Mouse (Mus musculus) heart, embryonic 12.5 days (tissue): Measurements from ENCODE around the gene Ugt1a8. TPM values are rescaled to one million over a fixed set of nuclear protein-coding genes. Genes with fewer than 3 reads are reported as not detected.
"Not testable (repeated sequence)": the region's sequence is repeated elsewhere in the genome, so short reads cannot be mapped to it uniquely, and the experiment has no call there.

Experiments used
- ATAC-seq: fragments of 200-750 bp; cut with Nextera tagmentation; 2 replicates; pipeline ENCODE4 v1.8.0; 2017; ENCODE audit warnings: moderate TSS enrichment, moderate library complexity; ENCODE audit not compliant: insufficient number of reproducible peaks, low FRiP score
- H3K27ac ChIP-seq: fragments of 300-500 bp; sonication (generic); 2 replicates; pipeline ENCODE4 v1.5.1; 2016; ENCODE audit warnings: mild to moderate bottlenecking, moderate library complexity; ENCODE audit not compliant: poor library complexity, severe bottlenecking
- H3K27me3 ChIP-seq: fragments of 300-500 bp; sonication (generic); replicated peaks from 2 replicates; pipeline ENCODE4 v1.6.1; 2016; ENCODE audit warnings: mild to moderate bottlenecking, moderate library complexity
- H3K36me3 ChIP-seq: fragments of 300-500 bp; sonication (generic); 2 replicates; pipeline ENCODE4 v1.6.1; 2016; ENCODE audit warnings: mild to moderate bottlenecking, moderate library complexity
- H3K4me1 ChIP-seq: fragments of 300-500 bp; sonication (generic); replicated peaks from 2 replicates; pipeline ENCODE4 v1.6.1; 2016; ENCODE audit warnings: mild to moderate bottlenecking
- H3K4me2 ChIP-seq: fragments of 300-500 bp; sonication (generic); 2 replicates; pipeline ENCODE4 v1.6.1; 2016; ENCODE audit warnings: mild to moderate bottlenecking, moderate library complexity
- H3K4me3 ChIP-seq: fragments of 300-500 bp; sonication (generic); 2 replicates; pipeline ENCODE4 v1.5.1; 2016; ENCODE audit warnings: mild to moderate bottlenecking
- H3K9ac ChIP-seq: fragments of 300-500 bp; sonication (generic); 2 replicates; pipeline ENCODE4 v1.6.1; 2016; ENCODE audit warnings: mild to moderate bottlenecking, moderate library complexity
- H3K9me3 ChIP-seq: fragments of 300-500 bp; sonication (generic); replicated peaks from 2 replicates; pipeline ENCODE4 v1.6.1; 2016; ENCODE audit warnings: mild to moderate bottlenecking, moderate library complexity
- WGBS: fragments of 180-500 bp; shearing (Covaris S2); methylation state at CpG from one replicate; pipeline ENCODE4 v1.1.7; 2016; 5-methylcytosine and 5-hydroxymethylcytosine counted together
- polyA plus RNA-seq: library from polyadenylated mRNA; unstranded; fragments of >200 nt; fragmentation: Nextera tagmentation; extraction: Ambion mirVana; gene quantifications from 2 replicates; pipeline ENCODE4 v1.2.1, GENCODE M21; 2016

Gene Ugt1a8
- not detected in 2 replicates for polyA plus RNA-seq

- H3K4me3 ChIP-seq, result no peak within 1 kb of the TSS
- H3K27me3 ChIP-seq, result no peaks in the 10 kb centered on the region
- WGBS, result 60% methylated on average over 3 of the region's 3 CpGs
- no peaks in the 10 kb centered on the region for H3K9me3 ChIP-seq
- H3K27ac ChIP-seq, result no peak within 1 kb of the TSS
- no peak within 1 kb of the TSS for H3K4me2 ChIP-seq
- H3K4me1 ChIP-seq, result no peaks in the 10 kb centered on the region
- ATAC-seq, result no peak
- no peak within 1 kb of the TSS for H3K9ac ChIP-seq
- no peaks in the 10 kb centered on the region for H3K36me3 ChIP-seq
These were observed at the start of gene Ugt1a8 for GRCm38 (mm10) chr1:88087513-88087912. Ugt1a8 (plus strand) TSS chr1:88087813.

GRCm38 (mm10) chr1:88043044-88043443 is 44.6 kb upstream of the Ugt1a8 start:
- H3K27me3 ChIP-seq, H3K27ac ChIP-seq, ATAC-seq, H3K9me3 ChIP-seq, H3K4me3 ChIP-seq, H3K4me2 ChIP-seq, H3K4me1 ChIP-seq, H3K9ac ChIP-seq, H3K36me3 ChIP-seq: not testable (repeated sequence)
- WGBS, result 58% methylated on average over 1 of the region's 2 CpGs

GRCm38 (mm10) chr1:88044832-88045437 is 42.7 kb upstream of the Ugt1a8 start:
- not testable (repeated sequence) for ATAC-seq

GRCm38 (mm10) chr1:88047408-88047807 is 40.2 kb upstream of the Ugt1a8 start:
- 73% methylated on average over 2 of the region's 2 CpGs for WGBS
- not testable (repeated sequence) for H3K4me3 ChIP-seq, H3K4me2 ChIP-seq, H3K36me3 ChIP-seq, H3K27me3 ChIP-seq, H3K27ac ChIP-seq, ATAC-seq, H3K9ac ChIP-seq, H3K4me1 ChIP-seq, H3K9me3 ChIP-seq

More at GRCm38 (mm10) chr1:88044832-88045437, 42.7 kb upstream of the Ugt1a8 start:
- not testable (repeated sequence) for H3K27ac ChIP-seq, H3K36me3 ChIP-seq, H3K4me2 ChIP-seq, H3K9ac ChIP-seq, H3K4me3 ChIP-seq, H3K27me3 ChIP-seq, H3K9me3 ChIP-seq, H3K4me1 ChIP-seq
- 69% methylated on average over 4 of the region's 5 CpGs for WGBS

GRCm38 (mm10) chr1:88055088-88055487 is 32.5 kb upstream of the Ugt1a8 start, which contains the start of gene Ugt1a10:
Ugt1a10 (plus strand) TSS chr1:88055388.
- Histone ChIP-seq H3K9ac (no peak within 1 kb of the TSS), H3K36me3 (no peaks in the 10 kb centered on the region), H3K4me2 (no peak within 1 kb of the TSS), H3K27ac (no peak within 1 kb of the TSS), H3K4me1 (no peaks in the 10 kb centered on the region), H3K27me3 (no peaks in the 10 kb centered on the region), H3K4me3 (no peak within 1 kb of the TSS), H3K9me3 (no peaks in the 10 kb centered on the region)
- WGBS, result 71% methylated on average over 1 of the region's 1 CpGs
- ATAC-seq, result no peak

GRCm38 (mm10) chr1:88066472-88067102 is 21.0 kb upstream of the Ugt1a8 start:
- WGBS, result 48% methylated on average over 1 of the region's 2 CpGs
- not testable (repeated sequence) for H3K4me2 ChIP-seq, H3K36me3 ChIP-seq, H3K9me3 ChIP-seq, H3K27me3 ChIP-seq, H3K4me1 ChIP-seq, H3K4me3 ChIP-seq, H3K27ac ChIP-seq, ATAC-seq, H3K9ac ChIP-seq

GRCm38 (mm10) chr1:88070495-88070894 is 17.1 kb upstream of the Ugt1a8 start, which contains the start of gene Ugt1a9:
Ugt1a9 (plus strand) TSS chr1:88070800.
- Histone ChIP-seq H3K36me3 (no peaks in the 10 kb centered on the region), H3K9me3 (no peaks in the 10 kb centered on the region), H3K27ac (no peak within 1 kb of the TSS), H3K27me3 (no peaks in the 10 kb centered on the region), H3K4me3 (no peak within 1 kb of the TSS), H3K4me1 (no peaks in the 10 kb centered on the region), H3K4me2 (no peak within 1 kb of the TSS), H3K9ac (no peak within 1 kb of the TSS)
- 69% methylated on average over 2 of the region's 2 CpGs for WGBS
- ATAC-seq, result no peak

- H3K4me3 ChIP-seq, result no peak overlapping the region
- no peaks in the 10 kb centered on the region for H3K36me3 ChIP-seq
- no peak overlapping the region for H3K9ac ChIP-seq
- H3K4me1 ChIP-seq, result no peaks in the 10 kb centered on the region
- ATAC-seq, result no peak
- no peaks in the 10 kb centered on the region for H3K27me3 ChIP-seq
- no peak overlapping the region for H3K4me2 ChIP-seq
- no peaks in the 10 kb centered on the region for H3K9me3 ChIP-seq
- WGBS, result 74% methylated on average over 4 of the region's 4 CpGs
- no peak overlapping the region for H3K27ac ChIP-seq
These were observed 16.7 kb upstream of the Ugt1a8 start for GRCm38 (mm10) chr1:88070902-88071301.

- H3K27ac ChIP-seq, result no peak overlapping the region
- 76% methylated on average over 2 of the region's 2 CpGs for WGBS
- H3K36me3 ChIP-seq, result no peaks in the 10 kb centered on the region
- no peak overlapping the region for H3K4me2 ChIP-seq
- no peaks in the 10 kb centered on the region for H3K27me3 ChIP-seq
- ATAC-seq, result no peak
- H3K9ac ChIP-seq, result no peak overlapping the region
- H3K4me3 ChIP-seq, result no peak overlapping the region
- H3K4me1 ChIP-seq, result no peaks in the 10 kb centered on the region
- no peaks in the 10 kb centered on the region for H3K9me3 ChIP-seq
These were observed 13.1 kb upstream of the Ugt1a8 start for GRCm38 (mm10) chr1:88074471-88074870.

GRCm38 (mm10) chr1:88077128-88077527 is 10.5 kb upstream of the Ugt1a8 start:
- 78% methylated on average over 1 of the region's 1 CpGs for WGBS
- Histone ChIP-seq H3K4me3 (no peak overlapping the region), H3K4me2 (no peak overlapping the region), H3K27ac (no peak overlapping the region), H3K9ac (no peak overlapping the region), H3K4me1 (no peaks in the 10 kb centered on the region), H3K27me3 (no peaks in the 10 kb centered on the region), H3K36me3 (no peaks in the 10 kb centered on the region), H3K9me3 (no peaks in the 10 kb centered on the region)
- no peak for ATAC-seq

- no peak overlapping the region for H3K27ac ChIP-seq
- 82% methylated on average over 1 of the region's 1 CpGs for WGBS
These were observed 5.9 kb upstream of the Ugt1a8 start for GRCm38 (mm10) chr1:88081670-88082069.

More at GRCm38 (mm10) chr1:88081670-88082069, 5.9 kb upstream of the Ugt1a8 start:
- ATAC-seq, result no peak
- Histone ChIP-seq H3K4me2 (no peak overlapping the region), H3K9ac (no peak overlapping the region), H3K36me3 (no peaks in the 10 kb centered on the region), H3K4me3 (no peak overlapping the region), H3K4me1 (no peaks in the 10 kb centered on the region), H3K27me3 (no peaks in the 10 kb centered on the region), H3K9me3 (no peaks in the 10 kb centered on the region)
